Mouse (Mus musculus): Measurements from ENCODE around the gene H2-K1.

Gene H2-K1

GRCm38 (mm10) chr17:33947430-33948089 is 52.6 kb downstream of the H2-K1 start:
- H3K36me3 ChIP-seq (ENCODE audit: control insufficient read depth, insufficient read depth, low read length, poor library complexity, severe bottlenecking), result peaks cover 6% of the 10 kb centered on the region
- no peak for DNase-seq (ENCODE audit: low read depth, low spot score)

More at GRCm38 (mm10) chr17:33947430-33948089, 52.6 kb downstream of the H2-K1 start:
- H3K27me3 ChIP-seq (ENCODE audit: control insufficient read depth, insufficient read depth, low read length, poor library complexity, severe bottlenecking), result no peaks in the 10 kb centered on the region

All from splenic B cell, adult 2 months (primary cell).